10 mouse cellular contexts compared by ENCODE assay signal in the genomic region with DNA sequence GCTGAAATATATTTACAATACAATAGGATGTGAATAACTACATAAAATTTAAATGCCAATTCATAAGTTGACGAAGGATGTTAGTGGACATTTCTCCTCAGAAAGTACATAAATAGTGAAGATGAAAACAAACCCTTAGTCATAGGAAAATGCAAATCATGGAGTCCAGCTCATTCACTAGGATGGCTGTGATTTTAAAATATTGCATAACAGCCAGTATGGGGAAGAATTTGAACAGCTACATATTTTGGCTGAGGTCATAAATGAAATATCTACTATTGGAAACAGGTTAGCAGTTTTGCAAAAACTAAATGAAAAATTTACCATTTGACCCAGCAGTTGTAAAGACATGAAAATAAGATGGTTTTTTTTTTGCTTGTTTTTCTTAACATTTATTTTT. TPM values are rescaled to one million over a fixed set of nuclear protein-coding genes. Genes with fewer than 3 reads are reported as not detected.
DNase-seq lines count a peak whose midpoint lies in the region; ATAC-seq and TF ChIP-seq lines count a peak whose summit lies in the region.
"Had no signal": no experiment of that assay in that cellular context is flagged by ENCODE, and none has a peak within 500 bp of the region (broad histone marks: within the 10 kb centered on the region; RNA-seq: fewer than 3 reads in every experiment).

No protein-coding gene starts in this region.

- H3K79me2 ChIP-seq in liver, adult 2 months (ENCODE audit: control insufficient read depth, insufficient read depth, low read length): no peaks in the 10 kb centered on the region

- no peak for TF ChIP-seq CTCF in liver, adult 2 months (IDR thresholded peaks at IDR 0.05; ENCODE audit: low read depth, low read length)

- H3K27me3 ChIP-seq in liver, adult 2 months (ENCODE audit: control insufficient read depth, insufficient read depth, low read length): no peaks in the 10 kb centered on the region
- H3K27me3 ChIP-seq in embryonic facial prominence, embryonic 14.5 days (replicated peaks; ENCODE audit: control insufficient read depth, insufficient read depth, low read length): no peaks in the 10 kb centered on the region
- no peaks in the 10 kb centered on the region for H3K27me3 ChIP-seq in limb, embryonic 10.5 days (ENCODE audit: low read depth, poor library complexity, severe bottlenecking)
- no peaks in the 10 kb centered on the region for H3K27me3 ChIP-seq in neural tube, embryonic 15.5 days (replicated peaks)
- H3K27me3 ChIP-seq: liver, embryonic 13.5 days had no signal

- H3K9me3 ChIP-seq in embryonic facial prominence, embryonic 14.5 days (ENCODE audit: control insufficient read depth, low read length): peaks cover 7% of the 10 kb centered on the region; the same call in 1 of the 2 replicates
- H3K9me3 ChIP-seq in limb, embryonic 10.5 days (replicated peaks): no peaks in the 10 kb centered on the region
- H3K9me3 ChIP-seq in neural tube, embryonic 15.5 days (replicated peaks): no peaks in the 10 kb centered on the region
- H3K9me3 ChIP-seq: liver, embryonic 13.5 days had no signal

- H3K4me2 ChIP-seq in embryonic facial prominence, embryonic 14.5 days (ENCODE audit: low read depth, low read length): peak overlapping the region; percentile 63
- peak overlapping the region; percentile 53 for H3K4me2 ChIP-seq in neural tube, embryonic 15.5 days

- H3K4me1 ChIP-seq in liver, adult 2 months (ENCODE audit: control insufficient read depth, insufficient read depth, low read length): no peaks in the 10 kb centered on the region
- H3K4me1 ChIP-seq in embryonic facial prominence, embryonic 14.5 days (ENCODE audit: control insufficient read depth, insufficient read depth, low read length): no peaks in the 10 kb centered on the region
- H3K4me1 ChIP-seq in limb, embryonic 10.5 days: no peaks in the 10 kb centered on the region
- peaks cover 4% of the 10 kb centered on the region for H3K4me1 ChIP-seq in neural tube, embryonic 15.5 days
- H3K4me1 ChIP-seq: liver, embryonic 13.5 days had no signal

- intact Hi-C loops in left cerebral cortex, postnatal 25 days (cut with DNase I): loop anchor here (1.0 kb wide), 1 partner anchor 37 kb away; no protein-coding TSS in a partner anchor

- no peak for DNase-seq in liver, adult 2 months (ENCODE audit: extremely low read depth, low read depth, low spot score)
- DNase-seq in liver: no peak
- DNase-seq in embryonic facial prominence, embryonic 14.5 days (ENCODE audit: low spot score): no peak
- no peak for DNase-seq in limb, embryonic 10.5 days (ENCODE audit: low spot score)
- DNase-seq in spleen, postnatal 10 days (ENCODE audit: low spot score in 2 of 2): no peak
- no peak for DNase-seq in left cerebral cortex, postnatal 25 days (ENCODE audit: low spot score in 2 of 2)
- no peak for DNase-seq in B cell, adult 2 months
- DNase-seq: gastrocnemius, adult 2 months; liver, embryonic 13.5 days had no signal

- 36% methylated on average over 1 of the region's 1 CpGs for WGBS in liver, adult 2 months
- 28% methylated on average over 1 of the region's 1 CpGs for WGBS in embryonic facial prominence, embryonic 14.5 days
- 46% methylated on average over 1 of the region's 1 CpGs for WGBS in limb, embryonic 10.5 days
- WGBS in neural tube, embryonic 15.5 days: 27% methylated on average over 1 of the region's 1 CpGs

- no peak overlapping the region for H3K27ac ChIP-seq in liver, adult 2 months (replicated peaks; ENCODE audit: insufficient read depth, low read depth, low read length)
- no peak overlapping the region for H3K27ac ChIP-seq in embryonic facial prominence, embryonic 14.5 days (replicated peaks; ENCODE audit: low read depth, low read length)
- H3K27ac ChIP-seq in limb, embryonic 10.5 days: no peak overlapping the region
- peak overlapping the region; percentile 86 for H3K27ac ChIP-seq in neural tube, embryonic 15.5 days (replicated peaks)
- H3K27ac ChIP-seq: gastrocnemius, adult 2 months; liver, embryonic 13.5 days had no signal

- ATAC-seq in embryonic facial prominence, embryonic 14.5 days (ENCODE audit: low read depth): no peak
- peak; percentile 25; the same call in 1 of the 2 replicates for ATAC-seq in neural tube, embryonic 15.5 days (ENCODE audit: low FRiP score)

- no peaks in the 10 kb centered on the region for H3K36me3 ChIP-seq in liver, adult 2 months (ENCODE audit: control insufficient read depth, insufficient read depth, low read length)
- no peaks in the 10 kb centered on the region for H3K36me3 ChIP-seq in embryonic facial prominence, embryonic 14.5 days (ENCODE audit: control insufficient read depth, insufficient read depth, low read length)
- H3K36me3 ChIP-seq in limb, embryonic 10.5 days: no peaks in the 10 kb centered on the region
- H3K36me3 ChIP-seq in neural tube, embryonic 15.5 days: no peaks in the 10 kb centered on the region
- H3K36me3 ChIP-seq: liver, embryonic 13.5 days had no signal

- no peak overlapping the region for H3K9ac ChIP-seq in liver, adult 2 months (ENCODE audit: low read depth, low read length)
- H3K9ac ChIP-seq in embryonic facial prominence, embryonic 14.5 days (ENCODE audit: low read depth, low read length): peak overlapping the region; percentile 72; the same call in 1 of the 2 replicates
- H3K9ac ChIP-seq in neural tube, embryonic 15.5 days (replicated peaks): peak overlapping the region; percentile 59
- H3K9ac ChIP-seq: liver, embryonic 13.5 days had no signal

- H3K4me3 ChIP-seq in liver, adult 2 months (ENCODE audit: insufficient read depth, low read depth, low read length): peak overlapping the region; percentile 83; the same call in 1 of the 2 replicates
- peak overlapping the region; percentile 55 for H3K4me3 ChIP-seq in embryonic facial prominence, embryonic 14.5 days (ENCODE audit: low read depth, low read length)
- peak overlapping the region; percentile 66 for H3K4me3 ChIP-seq in limb, embryonic 10.5 days
- H3K4me3 ChIP-seq in neural tube, embryonic 15.5 days (replicated peaks): peak overlapping the region; percentile 52

- no peak for TF ChIP-seq POLR2A in liver, adult 2 months (IDR thresholded peaks at IDR 0.05; ENCODE audit: extremely low read depth, insufficient read depth, low read length)

RNA-seq across cellular contexts. Expression of a gene that starts 0.6 kb away (rescaled TPM):
- 5.8 and 6.4 TPM in 2 replicates for total RNA-seq in liver, adult 2 months (2014; rRNA removed)
- 0.85 and 1.1 TPM in 2 replicates for polyA plus RNA-seq in liver, adult 2 months (2012; rRNA removed)
- 12.4 and 16.8 TPM in 2 replicates for polyA plus RNA-seq in embryonic facial prominence, embryonic 14.5 days (2014; fragmentation: Nextera tagmentation; extraction: Ambion mirVana)
- polyA plus RNA-seq in limb, embryonic 10.5 days (2016; fragmentation: Nextera tagmentation; extraction: Ambion mirVana): 8.9 and 11.7 TPM in 2 replicates
- polyA plus RNA-seq in neural tube, embryonic 15.5 days (2015; fragmentation: Nextera tagmentation; extraction: Ambion mirVana): 15.2 and 15.8 TPM in 2 replicates
- total RNA-seq in left cerebral cortex, postnatal 25 days (2021): 10 to 100 TPM; 20.9 to 27.3 TPM
